Mouse (Mus musculus) heart, postnatal 36 days (tissue): ENCODE measurements around the gene Ncoa5. TPM values are rescaled to one million over a fixed set of nuclear protein-coding genes. Genes with fewer than 3 reads are reported as not detected.

Source experiments
- DNase-seq, 2 experiments: peaks; one replicate each; pipeline ENCODE4 v3.0.0; 2021 to 2022
- intact Hi-C: fragments of 180-260 bp; cut with DNase I; formaldehyde crosslinking; loops from one replicate; pipeline ENCODE4 v1.15.1; 2025
- total RNA-seq, 2 experiments: library from RNA; stranded (reverse); gene quantifications; 2 replicates each; pipeline ENCODE4 v1.2.3; 2021

Gene Ncoa5
- total RNA-seq, 2 experiments from 2014 or later: 17.7 to 18.3 TPM

GRCm38 (mm10) chr2:164964242-164964894, 70.3 kb downstream of the Ncoa5 start:
- intact Hi-C loops: loop anchor here (5.0 to 10.0 kb wide), 2 partner anchors 313 to 520 kb away; no protein-coding TSS in a partner anchor
- no peak for DNase-seq

DNA sequence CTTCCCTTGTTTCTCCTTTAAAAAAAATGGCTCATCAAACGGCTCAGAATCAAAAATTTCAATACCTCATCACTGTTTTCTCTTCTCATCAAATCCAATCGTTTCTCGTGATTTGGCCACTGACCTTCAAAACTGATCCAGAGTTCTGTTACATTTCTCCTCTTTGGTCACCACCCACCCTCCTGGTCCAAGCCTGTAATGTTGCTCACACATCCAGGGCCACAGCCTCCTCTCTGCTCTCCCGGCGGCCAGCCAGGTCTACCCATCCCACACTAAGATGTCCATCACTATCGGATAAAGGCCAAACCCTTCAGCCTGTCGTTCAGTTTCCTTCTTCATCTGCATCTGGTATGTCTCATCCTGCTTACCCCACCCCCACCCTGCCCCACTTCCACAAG, 72.5 kb downstream of the Ncoa5 start:
- no peak for DNase-seq
- intact Hi-C loops: loop anchor here (1.0 to 10.0 kb wide), 4 partner anchors 108 to 523 kb away; no protein-coding TSS in a partner anchor

DNA sequence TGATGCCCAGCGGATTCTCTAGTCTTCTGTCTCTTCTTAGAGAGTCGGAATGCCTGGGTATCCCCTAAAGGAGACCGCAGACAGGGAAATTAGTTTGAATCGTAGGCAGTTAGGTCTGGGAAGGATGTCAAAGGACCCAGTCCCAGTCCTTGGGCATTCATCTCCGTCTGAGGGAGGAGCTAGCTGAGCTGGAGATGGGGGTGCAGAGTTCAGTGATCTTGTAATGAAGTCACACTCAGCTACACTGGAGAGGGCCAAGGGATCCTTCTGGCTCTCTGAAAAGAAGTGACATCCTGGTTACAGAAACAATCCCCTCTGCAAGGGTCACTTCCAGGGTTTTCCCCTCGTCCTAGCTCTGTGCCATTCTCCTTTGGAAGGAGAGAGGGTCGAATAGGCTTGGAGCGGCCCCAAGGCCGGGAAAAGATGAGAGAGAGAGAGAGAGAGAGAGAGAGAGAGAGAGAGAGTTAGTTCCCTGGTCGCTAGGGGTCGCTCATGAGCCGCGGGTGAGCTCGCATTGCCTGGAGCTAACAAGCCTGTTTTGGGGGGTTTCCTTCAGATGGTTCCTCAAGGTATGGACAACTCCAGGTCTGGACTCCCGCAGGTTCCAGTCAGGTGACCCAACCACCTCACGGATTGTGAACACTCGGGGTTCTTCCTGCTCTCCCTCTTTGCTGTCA, 73.0 kb downstream of the Ncoa5 start:
- intact Hi-C loops: loop anchor here (1.0 to 10.0 kb wide), 5 partner anchors 71 to 523 kb away; no protein-coding TSS in a partner anchor

DNA sequence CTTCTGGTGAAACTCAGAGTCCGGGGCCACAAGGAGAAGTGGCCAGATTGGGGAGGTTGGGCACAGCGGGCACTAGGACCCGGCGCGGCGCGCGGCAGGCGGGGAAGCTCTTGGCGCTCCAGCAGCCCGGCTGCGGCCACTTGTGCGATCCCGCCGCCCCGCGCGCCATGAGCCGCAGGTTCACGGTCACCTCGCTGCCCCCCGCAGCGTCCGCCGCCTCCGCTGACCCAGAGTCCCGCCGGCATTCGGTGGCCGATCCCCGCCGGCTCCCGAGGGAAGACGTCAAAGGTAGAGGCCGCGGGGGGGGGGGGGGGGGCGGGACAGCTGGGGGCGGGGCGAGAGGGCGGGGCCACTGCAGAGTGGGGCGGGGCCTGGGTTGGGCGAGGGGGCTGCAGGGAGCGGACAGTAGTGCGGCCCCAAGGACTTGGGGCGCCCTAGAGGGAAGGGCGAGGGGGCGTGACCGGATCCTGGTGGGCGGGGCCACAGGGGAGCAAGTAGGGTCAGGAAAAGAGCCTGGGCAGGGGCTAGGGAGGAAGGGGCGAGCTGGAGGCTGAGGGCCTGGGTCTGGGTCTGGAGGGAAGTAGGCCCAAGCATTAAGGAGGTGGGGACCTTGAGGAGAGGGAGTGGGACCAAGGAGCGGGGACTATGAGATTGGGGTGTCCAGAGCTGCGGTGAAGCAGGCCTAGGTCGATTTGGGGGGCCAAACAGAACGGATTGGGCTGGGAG, 73.8 kb downstream of the Ncoa5 start, which contains the start of gene Slc12a5:
Gene Slc12a5, plus strand, starts transcription at position 87 of the 726 bp plus-strand sequence.
- intact Hi-C loops: loop anchor here (2.0 to 10.0 kb wide), 3 partner anchors 72 to 524 kb away; no protein-coding TSS in a partner anchor
- peak; percentile 27 to 43 for DNase-seq

More for the DNA sequence above, 73.0 kb downstream of the Ncoa5 start:
- DNase-seq: peak; percentile 65 to 76

DNA sequence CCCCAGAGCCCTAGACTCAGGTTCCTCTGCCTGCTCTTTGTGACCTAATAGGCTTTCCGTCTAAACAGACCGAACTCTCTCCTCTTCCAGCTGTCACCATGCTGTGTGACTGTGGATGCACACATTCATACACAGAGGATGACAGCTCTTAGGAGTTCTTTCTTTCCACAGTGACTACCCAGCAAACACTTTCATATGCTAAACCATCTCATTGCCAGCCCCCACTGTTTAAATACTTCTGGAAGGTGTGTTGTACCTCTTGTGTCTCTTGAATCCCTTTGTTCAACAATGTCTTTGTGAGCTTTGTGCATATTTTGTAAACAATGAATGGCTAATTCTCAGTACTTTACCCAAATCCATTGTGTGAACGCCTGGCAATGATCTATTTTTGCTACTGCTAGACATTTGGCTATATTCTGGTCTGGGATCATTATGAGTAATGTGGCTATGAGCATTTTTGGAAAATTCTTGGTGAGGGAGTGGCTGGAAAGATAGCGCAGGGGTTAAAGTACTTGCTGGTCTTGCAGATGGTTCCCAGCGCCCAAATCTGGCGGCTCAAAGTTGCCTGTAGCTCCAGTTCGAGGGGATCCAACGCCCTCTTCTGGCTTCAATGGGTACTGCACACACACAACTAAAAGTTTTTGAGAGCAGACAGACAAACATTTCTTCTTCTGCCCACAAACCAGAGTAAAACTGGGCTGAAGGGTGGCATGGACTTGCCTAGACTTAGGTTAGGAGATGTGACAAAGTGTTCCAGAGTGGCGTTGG, 76.9 kb downstream of the Ncoa5 start:
- no peak for DNase-seq
- intact Hi-C loops: no loop called here

DNA sequence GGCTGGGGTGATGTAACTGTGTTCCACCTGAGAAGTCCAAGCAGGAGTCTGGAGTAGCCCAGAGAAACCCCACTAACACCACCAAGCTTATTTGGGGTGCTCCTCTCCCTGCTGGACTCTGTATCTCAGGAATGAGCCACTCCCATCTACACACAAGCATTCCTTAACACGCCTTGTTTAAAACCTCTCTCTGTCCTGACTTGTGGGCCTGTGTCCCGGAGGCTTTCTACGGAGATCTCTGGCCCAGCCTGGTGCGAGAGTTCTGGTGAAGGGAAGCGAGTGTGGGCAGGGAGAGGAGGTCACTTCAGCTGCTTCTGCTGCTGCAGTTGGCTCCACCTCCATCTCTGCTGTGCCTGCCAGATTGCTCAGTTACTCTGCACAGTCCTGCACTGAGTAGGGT, 78.5 kb downstream of the Ncoa5 start:
- intact Hi-C loops: no loop called here
- no peak for DNase-seq

- no peak for DNase-seq
- intact Hi-C loops: no loop called here
Measured at GRCm38 (mm10) chr2:164955725-164956124, 78.9 kb downstream of the Ncoa5 start.

DNA sequence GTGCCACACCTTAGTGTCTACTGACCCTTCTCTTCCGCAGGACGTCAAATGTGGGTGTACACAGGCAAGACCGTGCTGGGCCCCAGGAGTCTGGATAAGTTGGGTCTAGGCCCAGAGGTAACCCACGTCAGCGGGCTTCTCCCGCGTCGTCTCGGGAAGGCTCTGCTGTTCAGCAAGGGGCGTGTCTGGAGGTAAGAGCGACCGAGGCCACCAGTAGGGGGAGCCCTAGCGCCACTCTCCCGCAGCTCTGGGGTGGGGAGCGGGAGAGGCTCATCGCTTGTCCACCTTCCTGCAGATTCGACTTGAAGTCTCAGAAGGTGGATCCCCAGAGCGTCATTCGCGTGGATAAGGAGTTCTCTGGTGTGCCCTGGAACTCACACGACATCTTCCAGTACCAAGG, 81.4 kb downstream of the Ncoa5 start:
- peak; percentile 78 to 82 for DNase-seq
- intact Hi-C loops: loop anchor here (2.0 kb wide), 1 partner anchor 28 kb away; no protein-coding TSS in a partner anchor

DNA sequence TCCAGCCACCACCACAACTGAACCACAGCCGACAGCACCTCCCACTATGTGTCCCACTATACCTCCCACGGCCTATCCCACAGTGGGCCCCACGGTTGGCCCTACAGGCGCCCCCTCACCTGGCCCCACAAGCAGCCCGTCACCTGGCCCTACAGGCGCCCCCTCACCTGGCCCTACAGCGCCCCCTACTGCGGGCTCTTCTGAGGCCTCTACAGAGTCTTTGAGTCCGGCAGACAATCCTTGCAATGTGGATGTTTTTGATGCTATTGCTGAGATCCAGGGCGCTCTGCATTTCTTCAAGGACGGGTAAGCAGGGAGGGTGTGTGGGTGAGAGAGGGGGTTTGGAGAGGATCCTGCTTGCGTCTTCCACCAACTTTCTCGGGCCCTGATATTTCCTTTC, 82.2 kb downstream of the Ncoa5 start:
- intact Hi-C loops: loop anchor here (2.0 kb wide), 1 partner anchor 28 kb away; no protein-coding TSS in a partner anchor
- DNase-seq: no peak

GRCm38 (mm10) chr2:164951745-164952144, 82.9 kb downstream of the Ncoa5 start:
- no peak for DNase-seq
- intact Hi-C loops: loop anchor here (2.0 kb wide), 1 partner anchor 27 kb away; no protein-coding TSS in a partner anchor

- intact Hi-C loops: no loop called here
Measured at GRCm38 (mm10) chr2:164950501-164950900, 84.2 kb downstream of the Ncoa5 start.

More at GRCm38 (mm10) chr2:164950501-164950900, 84.2 kb downstream of the Ncoa5 start:
- no peak for DNase-seq

Other genes starting within 250 kb of the Ncoa5 start
- 10 to 100 TPM; 23.4 to 29.0 TPM for gene Snx21, start 249.0 kb downstream of the Ncoa5 start, total RNA-seq
- gene Acot8, start 230.0 kb downstream of the Ncoa5 start, total RNA-seq: 10 to 100 TPM; 10.4 to 13.0 TPM
- 1 to 10 TPM; 2.5 to 2.7 TPM for gene Zswim3, start 229.8 kb downstream of the Ncoa5 start, total RNA-seq
- gene Zswim1, start 212.2 kb downstream of the Ncoa5 start, total RNA-seq: 1 to 10 TPM; 4.2 to 4.5 TPM
- gene Spata25, start 206.3 kb downstream of the Ncoa5 start, total RNA-seq: under 1 TPM; 0.46 to 0.78 TPM
- 100 to 1,000 TPM; 103 to 106 TPM for gene Ctsa, start 202.0 kb downstream of the Ncoa5 start, total RNA-seq
- 10 to 100 TPM; 46.2 to 51.4 TPM for gene Neurl2, start 201.4 kb downstream of the Ncoa5 start, total RNA-seq
- gene Pltp, start 177.2 kb downstream of the Ncoa5 start, total RNA-seq: 10 to 100 TPM; 40.3 to 46.3 TPM
- gene Pcif1, start 155.6 kb downstream of the Ncoa5 start, total RNA-seq: 10 to 100 TPM; 34.1 to 34.5 TPM
- 10 to 100 TPM in 1 of 2 experiments, 1 to 10 TPM in 1; 8.5 to 10.0 TPM for gene Zfp335, start 123.1 kb downstream of the Ncoa5 start, total RNA-seq
- under 1 TPM; 0.87 to 0.97 TPM for gene Mmp9, start 94.1 kb downstream of the Ncoa5 start, total RNA-seq
- gene Slc12a5, start 74.1 kb downstream of the Ncoa5 start, total RNA-seq: under 1 TPM; 0.33 to 0.87 TPM
- 1 to 10 TPM; 1.7 to 3.2 TPM for gene Cd40, start 20.8 kb upstream of the Ncoa5 start, total RNA-seq
- gene 1700025C18Rik, start 55.9 kb upstream of the Ncoa5 start, total RNA-seq: not detected
- gene Cdh22, start 200.0 kb upstream of the Ncoa5 start, total RNA-seq: under 1 TPM; 0.43 to 0.50 TPM